Comparison of ENCODE assay signal across 8 mouse cellular contexts in genomic region chr12:110277259-110277964, GRCm38 (mm10). TPM values are rescaled to one million over a fixed set of nuclear protein-coding genes. Genes with fewer than 3 reads are reported as not detected.
DNase-seq lines count a peak whose midpoint lies in the region; ATAC-seq lines count a peak whose summit lies in the region.

No protein-coding gene starts in this region.

- H3K4me1 ChIP-seq in heart, embryonic 13.5 days, result peaks cover 15% of the 10 kb centered on the region
- H3K4me1 ChIP-seq in embryonic facial prominence, embryonic 11.5 days (ENCODE audit: control insufficient read depth, insufficient read depth, low read length), result 0 out of 2 replicates have a peak, but pooled peaks cover 2% of the 10 kb centered on the region
- peaks cover 14% of the 10 kb centered on the region for H3K4me1 ChIP-seq in intestine, embryonic 16.5 days (ENCODE audit: control insufficient read depth, insufficient read depth, low read length)
- H3K4me1 ChIP-seq in midbrain, embryonic 16.5 days (ENCODE audit: control insufficient read depth, insufficient read depth, low read length), result peaks cover 12% of the 10 kb centered on the region

- H3K9me3 ChIP-seq in heart, embryonic 13.5 days, result no peaks in the 10 kb centered on the region
- no peaks in the 10 kb centered on the region for H3K9me3 ChIP-seq in embryonic facial prominence, embryonic 11.5 days (replicated peaks; ENCODE audit: control insufficient read depth, low read length)
- H3K9me3 ChIP-seq in intestine, embryonic 16.5 days (ENCODE audit: control insufficient read depth, low read length), result no peaks in the 10 kb centered on the region
- H3K9me3 ChIP-seq in midbrain, embryonic 16.5 days (replicated peaks; ENCODE audit: control insufficient read depth, low read length, poor library complexity, severe bottlenecking), result no peaks in the 10 kb centered on the region

- H3K27me3 ChIP-seq in heart, embryonic 13.5 days (replicated peaks), result peaks cover 100% of the 10 kb centered on the region
- H3K27me3 ChIP-seq in embryonic facial prominence, embryonic 11.5 days (ENCODE audit: control insufficient read depth, insufficient read depth, low read length), result peaks cover 72% of the 10 kb centered on the region
- H3K27me3 ChIP-seq in intestine, embryonic 16.5 days (replicated peaks; ENCODE audit: control insufficient read depth, insufficient read depth, low read length), result peaks cover 70% of the 10 kb centered on the region
- peaks cover 74% of the 10 kb centered on the region for H3K27me3 ChIP-seq in midbrain, embryonic 16.5 days (ENCODE audit: control insufficient read depth, insufficient read depth, low read depth, low read length)

- no peak overlapping the region for H3K27ac ChIP-seq in heart, embryonic 13.5 days (replicated peaks)
- H3K27ac ChIP-seq in embryonic facial prominence, embryonic 11.5 days (replicated peaks; ENCODE audit: low read depth, low read length), result no peak overlapping the region
- no peak overlapping the region for H3K27ac ChIP-seq in intestine, embryonic 16.5 days (ENCODE audit: low read length)
- no peak overlapping the region for H3K27ac ChIP-seq in midbrain, embryonic 16.5 days (ENCODE audit: low read length)

- no peaks in the 10 kb centered on the region for H3K36me3 ChIP-seq in heart, embryonic 13.5 days
- H3K36me3 ChIP-seq in embryonic facial prominence, embryonic 11.5 days (replicated peaks; ENCODE audit: control insufficient read depth, insufficient read depth, low read depth, low read length), result no peaks in the 10 kb centered on the region
- no peaks in the 10 kb centered on the region for H3K36me3 ChIP-seq in intestine, embryonic 16.5 days (ENCODE audit: control insufficient read depth, insufficient read depth, low read length)
- no peaks in the 10 kb centered on the region for H3K36me3 ChIP-seq in midbrain, embryonic 16.5 days (ENCODE audit: control insufficient read depth, insufficient read depth, low read length)

- peak overlapping the region; percentile 70 for H3K4me2 ChIP-seq in heart, embryonic 13.5 days
- H3K4me2 ChIP-seq in embryonic facial prominence, embryonic 11.5 days (ENCODE audit: low read depth, low read length), result peak overlapping the region; percentile 71
- peak overlapping the region; percentile 79 for H3K4me2 ChIP-seq in intestine, embryonic 16.5 days (ENCODE audit: low read depth, low read length)
- peak overlapping the region; percentile 75 for H3K4me2 ChIP-seq in midbrain, embryonic 16.5 days (ENCODE audit: low read length)

- H3K4me3 ChIP-seq in heart, embryonic 13.5 days, result peak overlapping the region; percentile 50
- peak overlapping the region; percentile 37 for H3K4me3 ChIP-seq in embryonic facial prominence, embryonic 11.5 days (ENCODE audit: low read depth, low read length)
- peak overlapping the region; percentile 51 for H3K4me3 ChIP-seq in intestine, embryonic 16.5 days (ENCODE audit: low read length)
- peak overlapping the region; percentile 51 for H3K4me3 ChIP-seq in midbrain, embryonic 16.5 days (ENCODE audit: low read depth, low read length)

- H3K9ac ChIP-seq in heart, embryonic 13.5 days, result no peak overlapping the region
- 0 out of 2 replicates have a peak overlapping the region, but pooled peaks have one; percentile 37 for H3K9ac ChIP-seq in embryonic facial prominence, embryonic 11.5 days (replicated peaks; ENCODE audit: low read length)
- peak overlapping the region; percentile 40 for H3K9ac ChIP-seq in intestine, embryonic 16.5 days (ENCODE audit: low read depth, low read length)
- H3K9ac ChIP-seq in midbrain, embryonic 16.5 days (ENCODE audit: low read depth, low read length), result no peak overlapping the region

- ATAC-seq in heart, embryonic 13.5 days (ENCODE audit: extremely low read depth, insufficient number of reproducible peaks, low FRiP score, low TSS enrichment), result no peak
- no peak for ATAC-seq in embryonic facial prominence, embryonic 11.5 days (replicated peaks; ENCODE audit: insufficient number of reproducible peaks, low FRiP score, low TSS enrichment, low read depth)
- ATAC-seq in intestine, embryonic 16.5 days, result peak; percentile 12; the same call in 1 of the 2 replicates
- no peak for ATAC-seq in midbrain, embryonic 16.5 days
- no peak for ATAC-seq in frontal cortex, adult (ENCODE audit: low TSS enrichment)

- WGBS in heart, embryonic 13.5 days, result 2% methylated on average over 33 of the region's 33 CpGs
- 2% methylated on average over 33 of the region's 33 CpGs for WGBS in embryonic facial prominence, embryonic 11.5 days
- WGBS in intestine, embryonic 16.5 days, result 8% methylated on average over 33 of the region's 33 CpGs
- 4% methylated on average over 33 of the region's 33 CpGs for WGBS in midbrain, embryonic 16.5 days

- no peak for DNase-seq in heart, adult 9 months (ENCODE audit: low spot score in 2 of 2)
- no peak for DNase-seq in embryonic facial prominence, embryonic 11.5 days (ENCODE audit: low spot score)
- no peak for DNase-seq in spleen, adult 12 weeks (ENCODE audit: low spot score)
- no peak for DNase-seq in retina, embryonic 14.5 days (ENCODE audit: low spot score)

RNA-seq across cellular contexts. Expression of gene Dio3, which starts 1.5 kb away (rescaled TPM):
- 0.25 and 0.27 TPM in 2 replicates for polyA plus RNA-seq in heart, embryonic 13.5 days (2015; fragmentation: Nextera tagmentation; extraction: Ambion mirVana)
- 0.32 and 0.43 TPM in 2 replicates for polyA plus RNA-seq in embryonic facial prominence, embryonic 11.5 days (2014; fragmentation: Nextera tagmentation; extraction: Ambion mirVana)
- polyA plus RNA-seq in intestine, embryonic 16.5 days (2015; fragmentation: Nextera tagmentation; extraction: Ambion mirVana), result 0.82 and 1.2 TPM in 2 replicates
- polyA plus RNA-seq in midbrain, embryonic 16.5 days (2015; fragmentation: Nextera tagmentation; extraction: Ambion mirVana), result 1.6 and 3.4 TPM in 2 replicates

Comparison
In these comparisons a context has a peak if more than half of its experiments do, and no peak if none do; other contexts are left out.
1. H3K9ac ChIP-seq: peak in embryonic facial prominence, embryonic 11.5 days (single experiment) and intestine, embryonic 16.5 days (single experiment); none in heart, embryonic 13.5 days (single experiment) and midbrain, embryonic 16.5 days (single experiment).
2. Peak in every context shown above with its lines, with median percentiles within 50 percentile points of each other: H3K4me2 ChIP-seq and H3K4me3 ChIP-seq.